Mouse (Mus musculus) ovary, adult 18-20 months (tissue): Measurements from ENCODE around the gene Tmem97.

ENCODE experiments used
- DNase-seq: peaks from one replicate; pipeline ENCODE4 v3.0.0; 2022; ENCODE audit warnings: low spot score, mixed read lengths

Gene Tmem97

DNA sequence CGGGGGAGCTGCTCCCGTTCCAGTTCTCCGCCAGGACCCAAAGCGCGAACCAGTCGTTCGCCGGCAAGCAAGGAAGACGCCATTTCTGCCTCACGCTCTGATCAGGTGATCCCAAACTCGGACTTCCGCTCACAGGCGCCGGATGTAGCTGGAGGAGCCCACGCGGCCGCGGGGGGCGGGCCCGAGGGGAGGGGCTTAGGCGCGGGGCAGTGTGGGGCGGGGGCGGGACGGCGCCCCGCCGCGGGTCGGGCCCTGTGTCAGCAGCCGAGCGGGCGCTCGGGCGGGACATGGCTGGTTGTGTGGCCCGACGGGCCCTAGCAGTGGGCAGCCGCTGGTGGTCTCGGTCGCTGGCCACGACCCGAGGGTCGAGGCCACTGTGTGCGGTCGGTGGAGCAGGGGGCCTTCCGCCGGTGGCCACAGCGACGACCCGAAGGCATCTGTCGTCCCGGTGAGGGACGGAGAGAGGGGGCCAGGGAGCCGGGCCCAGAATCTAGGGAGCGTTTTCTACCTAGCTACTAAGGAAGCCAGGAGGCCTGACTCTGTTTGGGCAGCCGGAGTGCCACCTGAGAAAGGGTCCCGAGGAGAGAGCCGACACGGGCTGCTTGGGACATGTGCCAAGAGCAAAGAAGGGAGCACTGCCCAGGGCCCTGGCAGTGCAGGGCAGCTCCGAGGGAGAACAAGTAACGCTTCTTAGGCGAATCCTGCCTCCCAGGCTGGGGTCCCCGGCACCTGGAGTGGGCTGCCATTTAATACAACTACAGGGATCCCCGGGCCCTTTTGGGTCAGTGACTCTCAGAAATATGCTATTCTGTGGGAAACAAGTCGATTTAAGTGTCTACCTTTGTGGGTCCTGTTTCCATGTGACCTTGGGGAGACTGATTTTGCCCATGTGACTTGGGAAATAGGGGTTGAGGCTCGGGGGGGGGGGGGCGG is 38.3 kb downstream of the Tmem97 start, which contains the start of the genes Tmem199 and Poldip2:
Gene Tmem199, minus strand, starts transcription at position 148 of the 933 bp plus-strand sequence.
Gene Poldip2, plus strand, starts transcription at position 169 of the 933 bp plus-strand sequence.
- peak; percentile 84 for DNase-seq

DNA sequence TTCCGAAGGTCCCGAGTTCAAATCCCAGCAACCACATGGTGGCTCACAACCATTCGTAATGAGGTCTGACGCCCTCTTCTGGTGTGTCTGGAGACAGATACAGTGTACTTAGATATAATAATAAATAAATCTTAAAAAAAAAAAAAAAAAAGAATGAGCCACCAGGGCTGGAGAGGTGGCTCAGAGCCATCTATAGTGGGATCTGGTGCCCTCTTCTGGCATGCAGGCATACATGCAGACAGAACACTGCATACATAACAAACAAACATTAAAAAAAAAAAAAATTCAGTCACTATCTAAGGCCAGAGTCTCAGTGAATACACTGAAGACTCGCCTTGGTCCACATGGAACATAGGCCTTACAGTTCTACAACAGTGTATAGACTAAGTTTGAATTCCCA is 41.4 kb downstream of the Tmem97 start:
- no peak for DNase-seq

DNA sequence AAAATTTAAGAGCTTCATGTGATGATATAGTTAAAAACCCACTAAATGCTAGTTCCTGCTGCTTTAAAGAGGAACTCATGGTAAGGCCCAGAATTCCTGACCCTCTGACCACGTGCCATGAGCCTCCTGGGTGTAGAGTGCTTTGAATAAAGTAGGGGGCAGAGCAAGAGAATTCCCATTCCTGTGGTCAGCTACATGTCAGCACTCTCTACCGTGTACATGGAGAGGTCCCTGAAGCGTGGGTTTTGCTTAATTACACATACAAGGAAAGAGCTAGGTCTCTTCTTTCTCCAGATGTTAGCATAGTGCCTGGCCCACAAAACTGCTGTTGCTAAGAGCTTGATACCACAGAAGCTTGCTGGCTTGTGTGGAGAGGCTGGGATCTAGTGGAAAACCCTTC is 45.1 kb downstream of the Tmem97 start:
- no peak for DNase-seq

GRCm38 (mm10) chr11:78502909-78503650 is 47.5 kb downstream of the Tmem97 start, which contains the start of gene Sebox:
Gene Sebox (plus strand): TSS chr11:78503447.
- DNase-seq, result no peak

DNA sequence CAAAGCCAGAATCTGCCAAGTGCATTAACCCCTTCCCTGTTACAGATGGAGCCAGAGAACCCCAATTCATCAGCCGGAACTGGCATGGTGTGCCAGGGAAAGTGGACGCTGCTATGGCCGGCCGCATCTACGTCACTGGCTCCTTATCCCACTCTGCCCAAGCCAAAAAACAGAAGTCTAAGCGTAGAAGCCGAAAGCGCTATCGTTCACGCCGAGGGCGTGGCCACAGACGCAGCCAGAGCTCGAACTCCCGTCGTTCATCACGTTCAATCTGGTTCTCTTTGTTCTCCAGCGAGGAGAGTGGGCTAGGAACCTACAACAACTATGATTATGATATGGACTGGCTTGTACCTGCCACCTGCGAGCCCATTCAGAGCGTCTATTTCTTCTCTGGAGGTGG is 49.0 kb downstream of the Tmem97 start:
- no peak for DNase-seq

DNA sequence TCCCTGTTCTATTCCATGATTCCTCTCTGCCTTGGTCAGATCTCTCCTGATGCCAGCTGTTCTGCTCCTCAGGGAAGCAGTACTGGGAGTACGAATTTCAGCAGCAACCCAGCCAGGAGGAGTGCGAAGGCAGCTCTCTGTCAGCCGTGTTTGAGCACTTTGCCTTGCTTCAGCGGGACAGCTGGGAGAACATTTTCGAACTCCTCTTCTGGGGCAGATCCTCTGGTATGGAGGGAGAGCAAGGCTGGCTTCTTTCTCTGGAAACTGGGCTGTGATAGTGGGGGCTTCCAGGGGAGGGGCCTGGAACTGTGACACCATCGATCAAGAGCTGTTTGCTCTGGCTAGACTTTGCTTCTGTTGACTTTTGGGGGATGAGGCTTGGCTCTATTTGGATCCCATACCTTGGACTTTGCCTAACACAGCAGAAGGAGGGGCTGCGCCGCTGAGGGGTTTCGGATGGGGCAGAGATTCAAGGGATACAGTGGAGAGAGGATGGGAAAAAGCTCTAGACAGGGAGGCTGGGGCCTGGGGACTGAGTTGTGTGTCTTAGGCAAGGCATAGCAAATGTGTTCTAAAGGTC is 49.9 kb downstream of the Tmem97 start:
- no peak for DNase-seq

- DNase-seq, result no peak
Observed at GRCm38 (mm10) chr11:78499543-78499942, 51.0 kb downstream of the Tmem97 start.

- no peak for DNase-seq
Observed at GRCm38 (mm10) chr11:78499004-78499403, 51.6 kb downstream of the Tmem97 start, which contains the start of gene Vtn. Gene Vtn (plus strand): TSS chr11:78499091.

DNA sequence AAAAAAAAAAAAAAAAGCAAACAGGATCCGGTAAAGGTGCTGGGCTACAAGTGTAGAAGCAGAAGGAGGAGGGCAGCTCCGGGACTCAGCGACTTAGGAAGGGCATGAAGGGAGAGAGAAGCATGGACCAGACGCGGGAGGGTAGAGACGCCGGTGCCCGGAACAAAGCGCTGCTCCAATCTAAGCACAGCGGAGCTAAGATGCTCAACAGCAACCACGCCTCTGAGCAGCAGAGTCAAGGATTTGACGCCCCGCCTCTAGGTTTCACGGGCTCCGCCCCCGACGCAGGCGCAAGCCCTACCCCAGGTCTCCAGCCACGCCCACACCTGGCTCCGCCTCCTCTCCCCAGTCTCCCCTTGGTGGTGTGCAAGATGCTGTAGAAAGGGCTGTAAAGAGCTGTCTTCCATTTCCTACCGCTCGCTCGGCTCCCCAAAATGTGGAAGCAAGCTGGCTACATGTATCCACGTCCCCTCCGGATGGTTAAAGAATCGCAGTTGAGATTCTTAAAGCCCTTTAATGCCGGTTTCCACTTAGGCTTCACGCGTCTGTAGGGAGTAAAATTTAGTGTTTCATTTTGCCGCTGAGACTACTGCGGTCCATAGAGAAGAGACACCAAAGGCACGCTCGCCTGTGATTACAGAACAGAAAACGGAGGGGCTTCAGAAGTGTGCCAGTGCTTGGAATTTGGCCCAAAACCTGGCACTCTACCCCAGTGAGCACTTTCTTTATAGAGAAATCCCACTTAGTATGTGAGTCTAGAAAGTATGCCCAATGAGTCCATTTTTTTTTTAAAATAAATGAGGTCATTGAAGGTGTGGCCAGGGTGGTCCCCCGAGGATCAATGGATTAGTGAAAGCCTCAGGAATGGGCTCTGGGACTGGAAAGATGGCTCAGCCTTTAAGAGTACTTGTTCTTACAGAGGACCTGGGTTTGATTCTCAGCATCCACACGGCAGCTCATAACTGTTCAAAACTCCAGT is 52.7 kb downstream of the Tmem97 start, which contains the start of gene Sarm1:
Gene Sarm1, minus strand, starts transcription at position 211 of the 979 bp plus-strand sequence.
- DNase-seq, result peak; percentile 83

DNA sequence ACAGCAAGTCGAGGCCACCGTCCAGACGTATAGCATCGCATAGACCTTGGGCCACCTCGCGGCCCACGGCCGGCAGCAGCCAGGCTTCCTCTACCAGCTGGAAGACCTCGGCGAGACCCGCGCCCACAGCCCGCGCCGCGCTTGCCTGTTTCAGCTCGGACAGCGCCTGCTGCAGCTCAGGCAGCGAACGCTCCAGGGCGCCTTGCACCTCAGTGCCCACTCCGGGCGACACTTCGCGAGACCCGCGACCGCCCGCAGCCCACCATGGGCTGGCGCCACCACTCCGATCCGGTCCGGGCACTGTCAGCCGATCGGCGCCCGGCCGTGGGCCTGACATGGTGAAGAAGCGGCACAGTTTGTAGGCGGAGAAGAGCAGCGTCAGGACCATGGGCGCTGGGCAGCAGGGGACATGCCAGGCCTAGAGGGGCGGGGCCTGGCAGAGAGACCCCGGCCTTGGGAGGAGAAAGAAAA is 53.5 kb downstream of the Tmem97 start:
- DNase-seq, result no peak

DNA sequence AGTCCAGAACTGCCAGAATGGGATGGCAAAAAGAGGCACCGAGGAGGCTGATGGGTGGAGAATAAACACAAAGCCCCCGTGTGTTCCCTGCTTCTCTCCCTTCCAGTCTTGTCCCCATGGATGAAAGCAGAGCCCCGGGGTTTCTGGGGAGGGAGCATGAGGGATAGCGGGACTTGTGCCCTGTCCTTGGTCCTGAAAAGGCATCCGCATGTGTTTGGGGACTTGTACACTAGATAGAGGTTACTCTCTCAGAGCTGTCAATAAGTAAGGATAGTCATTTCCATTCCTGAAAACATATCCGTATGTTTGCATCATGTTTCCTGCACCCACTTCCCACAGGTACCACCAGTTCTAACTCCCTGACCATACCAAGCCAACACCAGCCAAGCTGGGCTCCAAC is 54.7 kb downstream of the Tmem97 start:
- no peak for DNase-seq
